Comparison of ENCODE assay signal across 22 mouse cellular contexts in the genomic region with DNA sequence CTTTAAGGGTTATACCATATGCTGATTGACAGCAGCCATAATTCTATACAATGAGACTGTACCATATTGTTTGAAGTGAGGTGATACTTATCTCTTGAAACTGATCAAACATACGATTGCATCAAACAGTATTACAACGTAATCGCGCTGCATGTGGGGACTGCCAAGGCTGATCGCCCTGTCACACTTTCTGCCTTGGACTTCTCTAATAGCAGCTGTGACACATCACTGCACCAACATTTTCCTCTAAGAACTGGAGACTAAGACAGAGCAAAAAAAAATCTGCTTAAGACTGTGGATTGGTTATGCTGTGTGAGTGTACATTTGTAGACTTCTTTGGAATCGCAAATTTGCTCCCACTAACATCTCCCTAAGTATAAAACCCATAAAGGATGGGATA.
A peak's percentile ranks its signal among the peaks of the same experiment; 100 is the strongest.
DNase-seq lines count a peak whose midpoint lies in the region; ATAC-seq and TF ChIP-seq lines count a peak whose summit lies in the region.
"Had no signal": no experiment of that assay in that cellular context is flagged by ENCODE, and none has a peak within 500 bp of the region (broad histone marks: within the 10 kb centered on the region; RNA-seq: fewer than 3 reads in every experiment).

No protein-coding gene starts in this region.

- no peak overlapping the region for H3K9ac ChIP-seq in lung, embryonic 15.5 days
- H3K9ac ChIP-seq: embryonic facial prominence, embryonic 12.5 days; embryonic facial prominence, embryonic 15.5 days; forebrain, embryonic 12.5 days; forebrain, embryonic 15.5 days; heart, embryonic 13.5 days; hindbrain, embryonic 12.5 days; hindbrain, embryonic 15.5 days had no signal

- TF ChIP-seq CTCF in brain, embryonic 14.5 days (IDR thresholded peaks at IDR 0.05; ENCODE audit: borderline replicate concordance, extremely low read depth, insufficient read depth, insufficient read length) = no peak

- no peak overlapping the region for H3K4me3 ChIP-seq in lung, embryonic 15.5 days
- H3K4me3 ChIP-seq: embryonic facial prominence, embryonic 12.5 days; embryonic facial prominence, embryonic 15.5 days; forebrain, embryonic 12.5 days; forebrain, embryonic 15.5 days; heart, adult 2 months; heart, embryonic 10.5 days; heart, embryonic 13.5 days; hindbrain, embryonic 12.5 days; hindbrain, embryonic 15.5 days had no signal

- ATAC-seq in lung, embryonic 15.5 days (ENCODE audit: borderline replicate concordance, extremely low read depth, low FRiP score, low TSS enrichment) = peak; percentile 39; the same call in 1 of the 2 replicates
- ATAC-seq: activated CD4-positive, CD25-positive, alpha-beta regulatory T cell, adult 4 months; forebrain, embryonic 15.5 days had no signal

- no peak overlapping the region for H3K4me2 ChIP-seq in lung, embryonic 15.5 days
- H3K4me2 ChIP-seq: embryonic facial prominence, embryonic 12.5 days; embryonic facial prominence, embryonic 15.5 days; forebrain, embryonic 12.5 days; forebrain, embryonic 15.5 days; heart, embryonic 13.5 days; hindbrain, embryonic 12.5 days; hindbrain, embryonic 15.5 days had no signal

- no peaks in the 10 kb centered on the region for H3K27me3 ChIP-seq in lung, embryonic 15.5 days
- H3K27me3 ChIP-seq: embryonic facial prominence, embryonic 12.5 days; embryonic facial prominence, embryonic 15.5 days; forebrain, embryonic 12.5 days; forebrain, embryonic 15.5 days; heart, embryonic 13.5 days; hindbrain, embryonic 12.5 days; hindbrain, embryonic 15.5 days had no signal

- H3K27ac ChIP-seq in lung, embryonic 15.5 days = peak overlapping the region; percentile 24; the same call in 1 of the 2 replicates
- H3K27ac ChIP-seq: embryonic facial prominence, embryonic 12.5 days; embryonic facial prominence, embryonic 15.5 days; forebrain, embryonic 12.5 days; forebrain, embryonic 15.5 days; heart, adult 2 months; heart, embryonic 10.5 days; heart, embryonic 13.5 days; hindbrain, embryonic 12.5 days; hindbrain, embryonic 15.5 days had no signal

- H3K36me3 ChIP-seq in lung, embryonic 15.5 days = no peaks in the 10 kb centered on the region
- H3K36me3 ChIP-seq: embryonic facial prominence, embryonic 12.5 days; embryonic facial prominence, embryonic 15.5 days; forebrain, embryonic 12.5 days; forebrain, embryonic 15.5 days; heart, embryonic 10.5 days; heart, embryonic 13.5 days; hindbrain, embryonic 12.5 days; hindbrain, embryonic 15.5 days had no signal

- no peaks in the 10 kb centered on the region for H3K4me1 ChIP-seq in lung, embryonic 15.5 days
- H3K4me1 ChIP-seq: embryonic facial prominence, embryonic 12.5 days; embryonic facial prominence, embryonic 15.5 days; forebrain, embryonic 12.5 days; forebrain, embryonic 15.5 days; heart, embryonic 10.5 days; heart, embryonic 13.5 days; hindbrain, embryonic 12.5 days; hindbrain, embryonic 15.5 days had no signal

- intact Hi-C loops in heart, postnatal 14 days (cut with DNase I) = no loop called here

- H3K9me3 ChIP-seq in lung, embryonic 15.5 days = no peaks in the 10 kb centered on the region
- H3K9me3 ChIP-seq: embryonic facial prominence, embryonic 12.5 days; embryonic facial prominence, embryonic 15.5 days; forebrain, embryonic 12.5 days; forebrain, embryonic 15.5 days; heart, embryonic 10.5 days; heart, embryonic 13.5 days; hindbrain, embryonic 12.5 days had no signal

- TF ChIP-seq POLR2A in brain, embryonic 14.5 days (IDR thresholded peaks at IDR 0.05; ENCODE audit: borderline replicate concordance, extremely low read depth, insufficient read depth, insufficient read length, poor library complexity, severe bottlenecking) = no peak

- peak; percentile 64 for DNase-seq in heart, adult 11 months
- no peak for DNase-seq in heart, postnatal 14 days
- DNase-seq in lung, postnatal 25 days (ENCODE audit: low spot score) = no peak
- peak; percentile 20 for DNase-seq in brain, embryonic 14.5 days (ENCODE audit: low read depth)
- DNase-seq in cerebellum, postnatal 10 days = no peak
- DNase-seq: adrenal gland, adult 8-10 months; adrenal gland, postnatal 25 days; cerebellum, adult 18-20 months; cerebellum, adult 9-10 months; cerebellum, postnatal 25 days; gastrocnemius, postnatal 25 days; heart, adult 2 months had no signal

- 60% methylated on average over 6 of the region's 6 CpGs for WGBS in lung, embryonic 15.5 days

Comparison
In these comparisons a context has a peak if more than half of its experiments do, and no peak if none do; other contexts are left out.
1. DNase-seq: peak in heart, adult 11 months (single experiment) and brain, embryonic 14.5 days (single experiment); none in heart, postnatal 14 days (0 of 2), lung, postnatal 25 days (single experiment) and cerebellum, postnatal 10 days (0 of 2).